Mouse (Mus musculus) kidney, adult 18-20 months (tissue): Measurements from ENCODE around the gene Ndufb10.
"Not testable (repeated sequence)": the region's sequence is repeated elsewhere in the genome, so short reads cannot be mapped to it uniquely, and the experiment has no call there.

ENCODE experiments used
- DNase-seq: peaks from one replicate; pipeline ENCODE4 v3.0.0; 2021

Ndufb10 gene

DNA sequence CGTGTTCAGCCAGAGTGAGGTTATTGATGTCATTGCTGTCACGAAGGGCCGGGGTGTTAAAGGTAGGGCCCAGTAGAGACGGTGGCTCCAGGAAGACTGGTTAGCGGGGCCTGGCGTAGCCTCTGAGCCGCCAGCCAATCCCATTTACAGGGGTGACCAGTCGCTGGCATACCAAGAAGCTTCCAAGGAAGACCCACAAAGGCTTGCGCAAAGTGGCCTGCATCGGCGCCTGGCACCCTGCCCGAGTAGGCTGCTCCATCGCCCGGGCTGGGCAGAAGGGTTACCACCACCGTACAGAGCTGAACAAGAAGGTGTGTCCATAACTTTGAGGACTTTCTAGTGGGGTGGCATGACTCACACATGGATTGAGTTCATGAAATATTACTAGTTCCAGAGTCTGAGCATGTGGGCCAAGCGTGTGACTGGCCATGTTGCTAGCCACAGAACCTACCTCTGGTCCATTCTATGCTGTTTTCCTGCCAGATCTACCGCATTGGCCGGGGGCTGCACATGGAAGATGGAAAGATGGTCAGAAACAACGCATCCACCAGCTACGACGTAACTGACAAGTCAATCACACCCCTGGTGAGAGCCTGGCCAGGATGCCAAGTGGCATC lies 9.3 kb upstream of the Ndufb10 start:
- DNase-seq, result no peak

DNA sequence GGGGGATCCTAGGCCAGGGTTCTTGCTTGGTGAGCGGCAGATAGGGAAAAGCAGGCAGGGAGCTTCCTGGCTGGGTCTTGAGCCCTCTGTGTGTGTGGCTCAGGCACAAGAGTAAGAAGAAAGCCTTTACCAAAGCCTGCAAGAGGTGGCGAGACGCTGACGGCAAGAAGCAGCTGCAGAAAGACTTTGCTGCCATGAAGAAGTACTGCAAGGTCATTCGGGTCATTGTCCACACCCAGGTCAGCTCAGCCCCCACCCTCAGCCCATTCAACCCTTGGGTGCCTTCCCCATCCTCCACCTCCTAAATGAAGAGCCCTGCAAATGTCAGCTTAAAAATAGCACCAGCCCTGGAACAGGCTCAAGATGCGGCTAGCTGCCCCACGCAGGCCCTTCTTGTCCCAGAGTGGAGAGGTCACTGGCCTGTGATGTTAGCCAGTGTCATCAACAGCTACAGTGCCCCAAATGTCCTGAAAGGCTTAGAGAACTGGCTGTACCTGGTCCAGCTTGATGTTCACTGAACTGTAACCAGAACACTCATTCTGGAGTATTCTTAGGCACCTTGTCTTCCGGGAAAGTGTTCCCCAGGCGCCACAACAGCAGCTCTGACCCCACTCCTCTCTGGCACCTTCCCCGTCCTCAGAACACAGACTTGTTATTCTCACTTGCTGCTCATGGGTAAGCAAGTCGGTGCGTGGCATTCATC lies 8.1 kb upstream of the Ndufb10 start:
- peak; percentile 48 for DNase-seq

DNA sequence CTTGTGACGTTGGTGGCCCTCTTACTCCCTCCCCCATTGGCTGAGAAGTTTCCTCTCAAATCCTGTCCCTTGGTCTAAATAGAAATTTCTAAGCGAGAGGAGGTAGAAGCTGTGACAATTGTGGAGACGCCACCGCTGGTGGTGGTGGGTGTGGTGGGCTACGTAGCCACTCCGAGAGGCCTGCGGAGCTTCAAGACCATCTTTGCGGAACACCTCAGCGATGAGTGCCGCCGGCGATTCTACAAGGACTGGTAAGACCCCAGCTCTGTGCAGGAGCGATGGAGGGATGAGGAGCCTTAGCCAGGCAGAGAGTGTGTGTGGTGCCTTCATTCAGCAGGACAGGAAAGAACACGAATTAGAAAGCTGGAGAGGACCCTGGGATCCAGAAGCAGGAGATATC lies 6.5 kb upstream of the Ndufb10 start:
- no peak for DNase-seq

DNA sequence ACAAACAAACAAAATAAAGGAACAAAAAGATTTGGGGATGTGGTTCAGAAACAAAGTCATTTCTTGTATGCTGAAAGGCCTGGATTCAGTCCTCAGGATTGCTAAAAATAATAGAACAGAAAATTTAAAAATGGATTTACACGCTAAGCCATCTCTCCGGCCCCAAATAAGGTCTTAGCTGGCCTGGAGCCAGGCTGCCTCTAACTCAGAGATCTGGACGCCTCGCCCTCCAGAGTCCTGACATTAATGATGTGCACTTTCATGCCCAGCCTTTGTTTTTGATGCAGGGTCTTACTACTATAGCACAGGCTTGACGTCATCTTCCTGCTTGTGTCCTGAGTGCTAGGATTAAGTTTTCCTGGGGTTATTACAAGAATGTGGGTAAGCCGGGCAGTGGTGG lies 4.8 kb upstream of the Ndufb10 start:
- DNase-seq, result no peak

DNA sequence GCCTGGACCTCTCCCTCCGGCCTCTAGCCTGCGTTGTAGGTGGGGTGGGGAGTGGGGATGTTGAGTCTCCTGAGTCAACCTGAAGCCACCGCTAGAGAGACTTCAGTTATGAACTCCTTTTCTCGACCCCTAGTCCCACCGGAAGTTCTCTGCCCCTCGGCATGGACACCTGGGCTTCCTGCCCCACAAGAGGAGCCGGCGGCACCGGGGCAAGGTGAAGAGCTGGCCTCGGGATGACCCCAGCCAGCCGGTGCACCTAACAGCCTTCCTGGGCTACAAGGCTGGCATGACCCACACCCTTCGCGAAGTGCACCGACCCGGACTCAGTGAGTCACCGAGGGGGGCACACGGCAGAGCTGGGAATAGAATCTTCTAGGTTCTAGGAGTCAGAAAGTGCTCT lies 3.9 kb upstream of the Ndufb10 start:
- DNase-seq, result no peak

DNA sequence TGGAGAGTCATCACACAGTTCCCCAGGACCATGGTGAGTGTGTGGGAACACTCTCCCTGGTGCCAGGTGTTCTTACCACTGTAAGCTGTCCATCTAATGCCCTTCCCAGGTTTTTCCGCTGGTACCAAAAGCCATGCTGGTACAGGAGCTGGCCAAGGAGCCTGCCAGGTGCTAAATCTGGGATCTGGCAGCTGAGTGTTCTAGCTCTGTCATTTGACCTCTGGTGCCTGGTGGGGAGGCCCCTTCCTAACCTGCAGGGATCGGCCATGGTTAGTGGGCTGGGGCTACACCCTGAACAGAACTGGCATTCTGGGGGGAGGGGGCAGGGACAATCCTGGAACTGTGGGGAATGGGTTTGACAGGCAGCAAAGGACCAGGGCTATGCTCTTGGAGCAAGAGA lies 3.3 kb upstream of the Ndufb10 start, which contains the start of gene Rpl3l:
Gene Rpl3l, plus strand, starts transcription at position 203 of the 400 bp plus-strand sequence.
- no peak for DNase-seq

DNA sequence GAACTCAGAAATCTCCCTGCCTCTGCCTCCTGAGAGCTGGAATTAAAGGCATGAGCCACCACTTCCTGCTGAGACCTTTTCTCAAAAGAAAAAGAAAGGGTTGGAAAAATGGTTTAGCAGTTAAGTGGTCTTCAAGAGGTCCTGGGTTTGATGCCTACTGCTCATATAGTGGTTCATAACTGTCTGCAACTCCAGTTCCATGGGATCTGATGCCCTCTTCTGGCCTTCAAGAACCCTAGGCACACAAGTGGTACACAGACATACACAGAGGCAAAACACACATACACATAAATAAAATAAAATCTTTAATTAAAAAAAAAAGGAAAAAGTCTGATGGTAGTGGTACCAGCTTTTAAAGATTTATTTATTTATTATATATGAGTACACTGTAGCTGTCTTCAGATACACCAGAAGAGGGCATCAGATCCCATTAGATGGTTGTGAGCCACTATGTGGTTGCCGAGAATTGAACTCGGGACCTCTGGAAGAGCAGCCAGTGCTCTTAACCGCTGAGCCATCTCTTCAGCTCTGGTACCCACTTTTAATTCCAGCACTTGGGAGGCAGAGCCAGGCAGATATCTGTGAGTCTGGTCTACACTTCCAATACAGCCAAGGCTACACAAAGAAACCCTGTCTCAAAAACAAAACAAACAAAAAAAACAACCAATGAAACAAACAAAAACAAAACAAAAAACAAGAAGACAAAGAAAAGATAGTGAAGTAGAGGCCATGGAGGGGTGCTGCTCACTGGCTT lies 1.5 kb upstream of the Ndufb10 start:
- DNase-seq, result no peak

DNA sequence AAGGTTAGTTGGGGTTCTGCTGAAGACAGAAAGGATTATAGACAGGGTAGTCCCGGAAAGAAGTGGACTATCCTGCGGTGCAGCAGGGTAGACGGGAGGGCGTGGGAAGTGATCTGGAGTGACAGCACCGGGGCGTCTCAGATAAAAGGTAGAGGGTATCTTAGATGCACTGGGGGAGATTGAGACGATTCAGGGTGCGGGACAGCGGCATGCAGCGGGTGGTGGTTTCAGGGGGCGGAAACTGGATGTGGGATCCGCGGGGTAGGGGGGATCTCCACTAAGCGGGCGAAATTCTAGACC lies 447 bp downstream of the Ndufb10 start:
- peak; percentile 47 for DNase-seq

DNA sequence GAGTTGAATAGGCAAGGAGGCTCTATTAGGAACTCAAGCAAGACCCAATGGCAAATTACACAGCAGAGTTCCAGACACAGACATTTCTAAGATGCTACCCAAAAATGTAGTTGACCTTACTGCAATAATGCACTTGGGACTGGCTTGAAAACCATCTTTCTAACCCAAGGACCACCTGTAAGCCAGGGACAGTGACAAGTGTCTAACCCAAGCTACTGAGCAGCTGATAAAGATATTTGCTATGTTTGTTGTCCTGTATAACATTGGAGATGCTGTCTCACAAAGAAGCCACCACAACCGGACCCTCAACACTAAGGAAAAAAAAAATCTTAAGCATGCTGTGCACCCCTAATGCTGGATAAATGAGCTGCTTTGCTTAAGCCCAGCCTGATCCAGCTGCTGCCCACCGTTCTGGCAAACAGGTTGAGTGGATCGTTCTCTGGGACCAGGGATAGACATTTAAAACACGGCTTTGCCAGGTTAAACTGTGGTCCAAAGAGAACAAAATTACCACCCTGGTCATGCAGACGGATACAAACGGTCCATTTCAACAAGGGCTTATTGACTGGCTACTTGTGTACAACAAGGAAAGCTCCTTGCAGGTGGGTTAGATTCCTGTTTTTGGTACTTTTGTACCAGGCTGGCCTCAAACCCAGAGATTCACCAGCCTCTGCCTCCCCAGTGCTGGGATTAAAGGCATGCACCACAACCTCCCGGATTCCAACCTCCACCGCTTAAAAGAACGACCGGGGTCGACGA lies 977 bp downstream of the Ndufb10 start:
- no peak for DNase-seq

DNA sequence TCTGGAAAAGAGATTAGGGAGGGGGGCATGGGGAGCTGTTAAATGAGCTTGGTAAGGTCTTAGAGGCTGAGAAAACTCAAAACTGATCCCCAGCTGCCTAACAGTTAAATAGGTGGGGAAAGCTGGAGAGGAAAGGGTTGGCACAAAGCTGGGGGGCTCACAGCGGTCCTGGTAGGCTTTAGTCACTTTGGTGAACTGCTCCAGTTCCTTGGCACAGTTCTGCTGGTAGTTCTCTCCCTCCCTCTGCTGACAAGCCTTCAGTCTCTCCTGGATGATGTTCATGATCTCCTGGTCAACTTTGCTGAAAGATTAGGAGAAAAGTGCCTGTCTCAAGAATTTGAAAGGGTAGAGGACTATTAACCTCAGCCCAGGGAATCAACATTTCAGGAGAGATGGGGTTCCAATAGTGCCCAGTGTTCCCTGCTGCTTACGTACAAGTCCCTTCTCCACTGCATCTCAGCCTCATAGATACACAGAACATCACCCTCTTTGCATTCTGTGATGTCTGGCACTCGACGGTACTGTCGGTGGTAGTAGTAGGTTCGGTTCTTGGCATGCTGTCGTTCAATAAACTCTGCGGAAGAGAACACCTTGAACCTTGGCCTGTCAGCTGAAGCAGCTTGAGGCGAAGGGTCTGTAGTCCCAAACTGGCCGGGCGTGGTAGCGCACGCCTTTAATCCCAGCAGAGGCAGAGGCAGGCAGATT lies 1.9 kb downstream of the Ndufb10 start:
- no peak for DNase-seq

DNA sequence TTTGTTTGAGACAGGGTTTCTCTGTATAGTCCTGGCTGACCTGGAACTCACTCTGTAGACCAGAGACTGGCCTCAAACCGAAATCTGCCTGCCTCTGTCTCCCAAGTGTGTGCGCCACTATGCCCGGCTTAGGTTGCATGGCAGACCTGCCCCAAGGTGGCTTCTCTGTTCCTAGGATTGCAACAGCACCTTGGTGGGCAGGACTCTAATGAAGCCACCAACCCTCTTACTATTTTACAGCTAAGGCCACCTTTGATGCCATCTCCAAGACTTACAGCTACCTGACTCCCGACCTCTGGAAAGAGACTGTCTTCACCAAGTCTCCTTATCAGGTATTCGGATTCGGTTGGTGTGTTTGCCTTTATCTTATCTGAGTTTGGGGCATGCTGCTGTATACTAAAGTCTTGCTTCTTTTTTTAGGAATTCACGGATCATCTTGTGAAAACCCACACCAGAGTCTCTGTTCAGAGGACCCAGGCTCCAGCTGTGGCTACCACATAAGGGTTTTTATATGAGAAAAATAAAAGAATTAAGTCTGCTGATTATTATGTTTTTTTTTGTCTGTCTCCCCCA lies 2.8 kb downstream of the Ndufb10 start:
- DNase-seq, result not testable (repeated sequence)

DNA sequence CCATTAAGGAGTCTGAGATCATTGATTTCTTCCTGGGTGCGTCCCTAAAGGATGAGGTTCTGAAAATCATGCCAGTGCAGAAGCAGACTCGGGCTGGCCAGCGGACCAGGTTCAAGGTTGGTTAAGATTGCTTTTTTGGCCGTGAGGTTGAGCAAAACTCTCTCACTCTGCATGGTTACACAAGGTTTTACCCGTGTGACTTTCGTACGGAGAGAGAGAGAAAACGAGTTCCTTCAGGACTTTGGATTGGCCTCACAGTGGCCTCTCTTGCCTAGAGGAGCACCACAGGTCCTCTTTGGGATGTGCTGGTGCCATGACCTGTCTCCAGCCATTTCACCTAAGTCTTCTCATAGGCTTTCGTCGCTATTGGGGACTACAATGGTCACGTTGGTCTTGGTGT lies 3.7 kb downstream of the Ndufb10 start:
- not testable (repeated sequence) for DNase-seq

DNA sequence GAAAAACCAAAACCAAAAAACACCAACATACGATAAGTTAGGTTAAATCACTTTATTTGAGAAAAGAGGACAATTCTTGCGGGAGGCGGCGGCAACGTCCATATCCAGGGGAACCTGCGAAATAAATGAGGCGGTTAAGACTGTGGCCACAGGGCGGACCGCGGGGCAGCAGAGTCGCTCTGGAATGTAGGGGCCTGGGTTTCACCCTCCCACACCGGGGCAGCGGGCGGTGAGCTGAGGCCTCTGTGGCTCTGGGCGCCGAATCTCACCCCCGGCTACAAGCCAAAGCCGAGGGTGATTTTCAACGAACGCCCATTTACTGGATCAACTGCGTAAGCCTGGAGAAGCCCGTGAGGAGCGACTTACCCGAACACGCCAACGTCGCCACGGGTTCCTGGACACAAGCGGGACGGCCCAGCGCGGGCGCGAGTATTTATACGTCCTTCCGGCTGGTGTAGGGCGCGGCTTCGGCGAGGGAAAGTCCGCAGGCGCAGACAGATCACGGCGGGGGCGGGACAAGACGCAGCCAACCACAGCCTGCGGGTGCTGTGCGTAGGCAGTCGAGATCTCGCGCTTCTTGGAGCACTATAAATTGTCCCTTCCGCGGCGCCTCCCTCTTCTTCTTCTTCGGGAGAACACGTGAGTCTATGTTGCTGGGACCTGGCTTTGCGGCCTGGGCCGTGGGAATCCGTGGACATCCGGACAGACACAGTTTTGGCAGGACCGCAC lies 4.6 kb downstream of the Ndufb10 start:
- peak; percentile 98 for DNase-seq

DNA sequence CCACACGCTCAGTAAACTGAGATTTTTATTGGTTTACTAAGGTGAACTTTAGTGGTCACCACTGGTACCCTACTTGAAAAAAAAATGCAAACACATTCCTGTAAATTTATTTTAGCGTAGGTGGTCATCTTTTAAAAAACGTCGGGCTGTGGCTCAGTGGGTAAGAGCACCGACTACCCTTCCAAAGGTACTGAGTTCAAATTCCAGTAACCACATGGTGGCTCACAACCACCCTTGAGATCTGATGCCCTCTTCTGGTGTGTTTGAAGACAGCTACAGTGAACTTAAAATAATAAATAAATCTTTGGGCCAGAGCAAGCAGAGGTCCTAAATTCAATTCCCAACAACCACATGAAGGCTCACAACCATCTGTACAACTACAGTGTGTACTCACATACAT lies 5.3 kb downstream of the Ndufb10 start:
- not testable (repeated sequence) for DNase-seq

DNA sequence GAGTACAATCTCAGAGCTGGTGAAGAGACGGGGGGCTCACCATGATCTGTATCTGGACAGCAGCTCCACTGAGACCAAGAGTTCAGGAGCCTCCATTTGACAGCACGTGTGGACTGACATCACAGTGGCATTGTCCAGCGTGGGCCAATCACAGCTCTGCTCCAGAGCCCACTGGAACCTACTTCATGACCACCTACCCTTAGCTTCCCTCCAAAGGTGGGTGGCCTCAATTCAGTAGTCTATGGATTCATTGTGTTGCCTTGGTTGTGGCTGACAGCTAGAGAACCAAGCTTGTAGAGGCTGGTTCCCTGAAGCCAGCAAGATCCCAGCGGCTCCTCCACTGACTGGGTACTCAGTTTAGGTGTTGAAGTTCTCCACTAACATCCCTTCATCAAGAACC lies 6.3 kb downstream of the Ndufb10 start, which contains the start of the genes Rnf151 and Rps2:
Gene Rnf151, minus strand, starts transcription at position 121 of the 400 bp plus-strand sequence.
Gene Rps2, plus strand, starts transcription at position 174 of the 400 bp plus-strand sequence.
- DNase-seq, result no peak

DNA sequence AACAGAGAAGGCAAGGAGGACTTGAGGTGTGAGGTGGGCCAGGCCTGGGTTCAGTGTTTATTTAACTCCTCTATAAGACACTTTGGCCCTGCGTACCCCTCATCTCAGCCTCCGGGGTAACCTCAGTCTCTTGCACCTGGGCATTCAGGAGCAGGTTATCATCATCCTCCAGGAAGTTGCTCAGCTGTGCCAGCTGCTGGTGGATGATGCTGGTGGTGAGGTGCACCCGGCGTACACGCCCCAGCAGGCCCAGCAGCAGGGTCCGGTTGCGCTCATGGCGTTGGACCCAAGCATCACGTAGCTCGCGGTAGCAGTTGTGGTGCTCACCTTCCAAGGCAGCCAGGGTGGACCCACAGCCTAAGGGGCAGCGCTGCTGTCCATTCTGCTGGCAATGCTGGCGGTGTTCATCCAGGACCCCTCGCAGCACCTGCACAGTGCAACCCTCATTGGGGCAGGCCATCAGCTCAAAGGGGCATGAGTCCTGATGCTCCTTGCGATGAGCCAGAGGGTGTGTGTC lies 8.1 kb downstream of the Ndufb10 start:
- no peak for DNase-seq

DNA sequence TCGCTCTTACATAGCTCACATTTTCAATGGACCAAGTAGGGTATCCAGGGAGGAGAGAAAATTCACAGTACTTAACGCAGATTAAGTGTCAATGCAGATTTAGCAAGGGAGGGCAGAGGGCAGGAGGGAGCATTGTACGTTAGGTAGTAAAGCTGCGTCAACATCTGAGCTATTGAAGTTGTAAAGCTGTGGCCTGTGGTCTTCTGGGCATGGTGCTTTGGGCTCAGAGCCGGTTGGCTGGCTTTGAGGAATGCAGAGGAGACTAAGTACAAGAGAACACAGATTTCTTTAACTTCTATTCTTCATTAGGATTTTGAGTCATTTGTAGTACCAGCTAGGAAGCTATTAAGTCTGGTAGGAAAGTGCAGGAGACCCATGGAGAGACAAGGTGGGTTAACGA lies 8.7 kb downstream of the Ndufb10 start:
- DNase-seq, result no peak

DNA sequence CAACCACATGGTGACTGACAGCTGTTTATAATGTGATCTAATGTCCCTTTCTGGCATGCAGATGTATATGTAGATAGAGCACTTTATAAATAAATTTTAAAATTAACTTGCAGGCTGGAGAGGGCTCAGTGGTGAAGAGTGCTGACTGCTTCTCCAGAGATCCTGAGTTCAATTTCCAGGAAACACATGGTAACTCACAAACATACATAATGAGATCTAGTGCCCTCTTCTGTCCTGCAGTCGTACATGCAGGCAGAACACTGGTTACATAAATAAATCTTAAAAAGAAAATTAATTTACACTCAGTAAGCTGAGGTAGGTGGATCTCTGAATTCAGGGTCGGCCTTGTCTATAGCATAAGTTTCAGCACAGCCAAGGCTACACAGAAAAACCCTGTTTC lies 15.6 kb downstream of the Ndufb10 start:
- no peak for DNase-seq

DNA sequence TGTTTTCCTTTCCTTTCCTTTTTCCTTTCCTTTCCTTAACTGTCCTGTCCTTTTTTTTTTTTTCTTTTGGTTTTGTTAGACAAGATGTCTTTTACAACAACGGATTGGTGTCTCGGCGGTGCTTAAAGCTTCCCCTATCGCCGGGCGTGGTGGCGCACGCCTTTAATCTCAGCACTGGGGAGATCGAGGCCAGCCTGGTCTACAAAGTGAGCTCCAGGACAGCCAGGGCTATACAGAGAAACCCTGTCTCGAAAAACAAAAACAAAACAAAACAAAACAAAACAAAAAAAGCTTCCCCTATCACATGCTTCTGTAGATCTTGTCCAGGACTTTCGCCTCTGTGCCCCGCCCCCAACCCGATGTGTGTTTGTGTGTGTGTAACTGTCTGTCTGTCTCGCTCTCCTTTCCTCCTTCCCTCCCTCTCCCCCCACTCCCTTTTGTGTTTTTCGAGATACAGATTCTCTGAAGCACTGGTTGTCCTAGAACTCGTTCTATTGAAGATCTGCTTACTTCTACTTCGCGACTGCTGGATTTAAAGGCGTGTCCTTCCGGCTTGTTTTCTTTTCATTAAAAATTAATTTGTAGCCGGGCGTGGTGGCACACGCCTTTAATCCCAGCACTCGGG lies 16.4 kb downstream of the Ndufb10 start:
- no peak for DNase-seq

DNA sequence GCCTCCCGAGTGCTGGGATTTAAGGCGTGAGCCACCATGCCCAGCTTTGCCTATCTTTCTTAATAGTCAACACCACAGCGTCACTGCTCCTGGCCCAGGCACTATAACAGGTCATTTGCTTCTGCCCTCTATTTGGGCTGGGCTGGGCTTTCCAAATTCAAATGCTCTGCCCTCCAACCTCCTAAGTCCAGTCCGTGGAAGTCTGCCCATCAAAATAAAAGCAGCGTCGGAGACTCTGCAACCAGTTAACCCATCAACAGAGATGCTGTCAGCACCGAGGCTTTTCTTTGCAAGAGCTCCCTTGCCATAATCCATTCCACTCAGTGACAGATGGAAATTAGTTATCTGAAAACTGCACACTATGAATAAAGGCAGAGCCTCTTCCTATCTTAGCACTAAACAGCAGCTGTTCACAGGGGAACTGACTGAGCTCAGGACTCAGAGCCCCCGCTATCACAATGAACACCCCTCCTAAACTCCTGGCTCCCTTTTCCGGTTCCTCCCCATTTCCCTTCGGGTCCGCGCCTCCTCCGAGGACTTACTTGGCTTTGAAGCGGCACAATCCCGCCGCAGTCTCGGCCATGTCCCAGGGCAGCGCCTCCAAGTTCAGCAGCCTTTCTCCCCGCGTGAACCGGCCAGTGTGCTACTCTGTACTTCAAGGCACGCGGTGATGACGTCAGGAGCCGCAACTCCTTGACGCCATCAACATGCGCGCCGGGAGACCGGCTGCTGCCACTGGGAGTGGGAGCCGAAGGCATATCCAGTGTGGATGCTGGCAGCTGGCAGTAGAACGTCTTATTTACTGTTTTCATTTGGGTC lies 17.1 kb downstream of the Ndufb10 start, which contains the start of gene Tbl3:
Gene Tbl3, minus strand, starts transcription at position 679 of the 819 bp plus-strand sequence.
- peak; percentile 97 for DNase-seq
